Mouse (Mus musculus) MEL (cell line): ENCODE results near the gene Nfatc2ip.

ENCODE experiments used
- EP300 ChIP-seq, 2 experiments: IDR thresholded peaks; 2 replicates each; pipeline ENCODE4 v1.6.1; 2011; ENCODE audit warnings: improper control_type of control experiment in 2 of 2, low read length in 2 of 2, low read depth in 1 of 2, mild to moderate bottlenecking in 1 of 2
- MAFK ChIP-seq: IDR thresholded peaks from 2 replicates; pipeline ENCODE4 v1.6.1; 2011; ENCODE audit warnings: low read depth, mild to moderate bottlenecking, low read length, improper control_type of control experiment, borderline replicate concordance
- POLR2A ChIP-seq, 2 experiments: IDR thresholded peaks; 2 replicates each; pipeline ENCODE4 v1.6.1; 2011 to 2012; ENCODE audit warnings: low read length in 2 of 2, mild to moderate bottlenecking in 2 of 2, control low read depth in 1 of 2, improper control_type of control experiment in 1 of 2, low read depth in 1 of 2, moderate library complexity in 1 of 2; ENCODE audit not compliant: control insufficient read depth in 1 of 2, insufficient read depth in 1 of 2, poor library complexity in 1 of 2
- SMC3 ChIP-seq: IDR thresholded peaks from 2 replicates; pipeline ENCODE4 v1.6.1; 2011; ENCODE audit warnings: low read depth, low read length, improper control_type of control experiment
- USF1 ChIP-seq: IDR thresholded peaks from 2 replicates; pipeline ENCODE4 v1.6.1; 2014; ENCODE audit warnings: low read depth, mild to moderate bottlenecking, inconsistent platforms, low read length, improper control_type of control experiment, moderate library complexity

GRCm38 (mm10) chr7:126353994-126354365 is 42.6 kb downstream of the Nfatc2ip start:
- TF ChIP-seq MAFK (no peak), POLR2A (IDR thresholded peaks at IDR 0.05; ENCODE audit: control insufficient read depth in 1 of 2, insufficient read depth in 1 of 2, low read depth in 1 of 2, low read length in 2 of 2, poor library complexity in 1 of 2) (no peak), EP300 (IDR thresholded peaks at IDR 0.05; ENCODE audit: low read depth in 1 of 2, low read length in 2 of 2) (no peak), SMC3 (no peak), USF1 (no peak)
